Mouse (Mus musculus) CH12.LX (cell line): Measurements from ENCODE around the gene Speer4f2. TPM values are rescaled to one million over a fixed set of nuclear protein-coding genes. Genes with fewer than 3 reads are reported as not detected.

Experiments used
- DNase-seq: peaks from one replicate; pipeline ENCODE4 v3.0.0-alpha.2; 2013; ENCODE audit errors: extremely low read depth
- H3K27ac ChIP-seq: 2 replicates; pipeline ENCODE4 v1.5.1; 2012; ENCODE audit warnings: low read depth, mild to moderate bottlenecking, control low read depth, moderate library complexity; ENCODE audit not compliant: insufficient read depth
- H3K27me3 ChIP-seq: replicated peaks from 2 replicates; pipeline ENCODE3; 2012; ENCODE audit warnings: inconsistent platforms
- H3K36me3 ChIP-seq, 2 experiments: replicated peaks in 1 of 2; 2 replicates each; pipeline versions ENCODE3 to v1.6.1; 2012; ENCODE audit warnings: inconsistent platforms in 1 of 2, low read length in 1 of 2, mild to moderate bottlenecking in 1 of 2, mixed read lengths in 1 of 2, moderate library complexity in 1 of 2; ENCODE audit not compliant: control insufficient read depth in 1 of 2, insufficient read depth in 1 of 2
- H3K4me1 ChIP-seq, 2 experiments: 2 replicates each; pipeline ENCODE4 v1.6.1; 2012; ENCODE audit warnings: inconsistent platforms in 1 of 2, moderate library complexity in 1 of 2; ENCODE audit not compliant: insufficient read depth in 2 of 2, control insufficient read depth in 1 of 2
- H3K4me2 ChIP-seq: 2 replicates; pipeline ENCODE4 v1.6.1; 2012; ENCODE audit warnings: low read depth, mild to moderate bottlenecking, control low read depth; ENCODE audit not compliant: poor library complexity, insufficient read depth, severe bottlenecking
- H3K4me3 ChIP-seq, 3 experiments: fragments of 150-350 bp in 1 of 3; sonication (generic) in 1 of 3; replicated peaks in 1 of 3; 2 replicates each; pipeline versions ENCODE3 to v1.5.1; 2011 to 2012; ENCODE audit warnings: low read depth in 2 of 3, low read length in 2 of 3, mild to moderate bottlenecking in 2 of 3, moderate library complexity in 2 of 3, control low read depth in 1 of 3, improper control_type of control experiment in 1 of 3, inconsistent platforms in 1 of 3, mixed read lengths in 1 of 3; ENCODE audit not compliant: poor library complexity in 1 of 3
- H3K79me2 ChIP-seq: replicated peaks from 2 replicates; pipeline ENCODE4 v1.6.1; 2012; ENCODE audit warnings: mild to moderate bottlenecking, moderate library complexity; ENCODE audit not compliant: control insufficient read depth, poor library complexity, insufficient read depth, severe bottlenecking; ENCODE audit errors: extremely low read depth
- H3K9ac ChIP-seq: 2 replicates; pipeline ENCODE4 v1.6.1; 2012; ENCODE audit warnings: low read depth, mild to moderate bottlenecking, control low read depth, moderate library complexity; ENCODE audit not compliant: insufficient read depth
- H3K9me3 ChIP-seq: replicated peaks from 2 replicates; pipeline ENCODE3; 2012; ENCODE audit warnings: low read length, inconsistent platforms, mixed read lengths
- CHD2 ChIP-seq: IDR thresholded peaks from 2 replicates; pipeline ENCODE4 v1.6.1; 2011; ENCODE audit warnings: low read length, improper control_type of control experiment
- E2F4 ChIP-seq: IDR thresholded peaks from 2 replicates; pipeline ENCODE4 v1.6.1; 2011; ENCODE audit warnings: low read depth, low read length, improper control_type of control experiment; ENCODE audit not compliant: insufficient replicate concordance
- ELF1 ChIP-seq: IDR thresholded peaks from 2 replicates; pipeline ENCODE4 v1.6.1; 2014; ENCODE audit warnings: low read depth, mild to moderate bottlenecking, inconsistent platforms, low read length, improper control_type of control experiment
- EP300 ChIP-seq: IDR thresholded peaks from 2 replicates; pipeline ENCODE4 v1.6.1; 2011; ENCODE audit warnings: low read length, improper control_type of control experiment
- ETS1 ChIP-seq: conservative IDR thresholded peaks from 2 replicates; pipeline ENCODE4 v1.6.1; 2012; ENCODE audit warnings: low read depth, mild to moderate bottlenecking, inconsistent platforms, low read length, improper control_type of control experiment, moderate library complexity
- HCFC1 ChIP-seq: IDR thresholded peaks from 2 replicates; pipeline ENCODE4 v1.6.1; 2012; ENCODE audit warnings: low read depth, mild to moderate bottlenecking, inconsistent platforms, low read length, improper control_type of control experiment
- JUN ChIP-seq: IDR thresholded peaks from 2 replicates; pipeline ENCODE4 v1.6.1; 2011; ENCODE audit warnings: low read depth, mild to moderate bottlenecking, low read length, improper control_type of control experiment, moderate library complexity; ENCODE audit not compliant: insufficient read depth
- KAT2A ChIP-seq: IDR thresholded peaks from 2 replicates; pipeline ENCODE4 v1.6.1; 2012; ENCODE audit warnings: low read length, improper control_type of control experiment, inconsistent platforms; ENCODE audit not compliant: insufficient replicate concordance
- MAFK ChIP-seq: IDR thresholded peaks from 2 replicates; pipeline ENCODE4 v1.6.1; 2011; ENCODE audit warnings: low read length, improper control_type of control experiment; ENCODE audit not compliant: insufficient replicate concordance
- MAZ ChIP-seq: IDR thresholded peaks from 2 replicates; pipeline ENCODE4 v1.6.1; 2012; ENCODE audit warnings: low read depth, mild to moderate bottlenecking, inconsistent platforms, low read length, improper control_type of control experiment, moderate library complexity
- MXI1 ChIP-seq: IDR thresholded peaks from 2 replicates; pipeline ENCODE4 v1.6.1; 2011; ENCODE audit warnings: mild to moderate bottlenecking, low read depth, low read length, improper control_type of control experiment
- PAX5 ChIP-seq: IDR thresholded peaks from 2 replicates; pipeline ENCODE4 v1.6.1; 2012; ENCODE audit warnings: low read length, inconsistent platforms, mixed read lengths
- POLR2A ChIP-seq: IDR thresholded peaks from 2 replicates; pipeline ENCODE4 v1.6.1; 2011; ENCODE audit warnings: low read depth, mild to moderate bottlenecking, improper control_type of control experiment, low read length
- POLR2AphosphoS2 ChIP-seq: IDR thresholded peaks from 2 replicates; pipeline ENCODE4 v1.6.1; 2011; ENCODE audit warnings: low read depth, low read length, improper control_type of control experiment
- RAD21 ChIP-seq: IDR thresholded peaks from 2 replicates; pipeline ENCODE4 v1.6.1; 2011; ENCODE audit warnings: low read depth, mild to moderate bottlenecking, low read length, improper control_type of control experiment, moderate library complexity
- RCOR1 ChIP-seq: conservative IDR thresholded peaks from 2 replicates; pipeline ENCODE4 v1.6.1; 2012; ENCODE audit warnings: low read depth, mild to moderate bottlenecking, inconsistent platforms, low read length, improper control_type of control experiment
- UBTF ChIP-seq: IDR thresholded peaks from 2 replicates; pipeline ENCODE4 v1.6.1; 2012; ENCODE audit warnings: low read depth, mild to moderate bottlenecking, inconsistent platforms, low read length, improper control_type of control experiment, moderate library complexity
- USF1 ChIP-seq: IDR thresholded peaks from 2 replicates; pipeline ENCODE4 v1.6.1; 2014; ENCODE audit warnings: low read depth, mild to moderate bottlenecking, inconsistent platforms, low read length, improper control_type of control experiment
- USF2 ChIP-seq: conservative IDR thresholded peaks from 2 replicates; pipeline ENCODE4 v1.6.1; 2011; ENCODE audit warnings: low read depth, low read length, improper control_type of control experiment
- ZC3H11A ChIP-seq: IDR thresholded peaks from 2 replicates; pipeline ENCODE4 v1.6.1; 2012; ENCODE audit warnings: low read depth, mild to moderate bottlenecking, inconsistent platforms, low read length, improper control_type of control experiment
- ZKSCAN1 ChIP-seq: IDR thresholded peaks from 2 replicates; pipeline ENCODE4 v1.6.1; 2012; ENCODE audit warnings: low read depth, inconsistent platforms, low read length, improper control_type of control experiment, borderline replicate concordance
- ZNF384 ChIP-seq: IDR thresholded peaks from 2 replicates; pipeline ENCODE4 v1.6.1; 2012; ENCODE audit warnings: low read depth, low read length, improper control_type of control experiment, inconsistent platforms
- dilution Hi-C: fragments of 300-500 bp; cut with MboI; formaldehyde crosslinking; loops from 2 replicates; pipeline ENCODE4 v1.14.3; 2020; ENCODE audit warnings: low sequenced_read_pairs; ENCODE audit not compliant: extremely low pct_unique_long_range_greater_than_20kb, extremely low pct_ligation_motif_present
- in situ Hi-C: fragments of 300-500 bp; cut with MboI; formaldehyde crosslinking; loops from 3 replicates; pipeline ENCODE4 v1.14.3; 2019; ENCODE audit warnings: low sequenced_read_pairs, low pct_ligation_motif_present, low pct_unique_long_range_greater_than_20kb, mixed read lengths
- polyA plus RNA-seq: library from polyadenylated mRNA; unstranded; fragments of >175 nt; gene quantifications from 2 replicates; pipeline ENCODE4 v1.2.1, GENCODE M21; 2012; ENCODE audit warnings: low read depth; ENCODE audit not compliant: insufficient read length
- total RNA-seq, 2 experiments: library from RNA; depleted of rRNA; stranded (reverse); fragments of 300-350 nt in 1 of 2; fragments of >200 nt in 1 of 2; gene quantifications; 2 replicates each; pipeline ENCODE4 v1.2.3; 2012 to 2014

The Speer4f2 gene
- total and polyA plus RNA-seq, 3 experiments, result not detected

DNA sequence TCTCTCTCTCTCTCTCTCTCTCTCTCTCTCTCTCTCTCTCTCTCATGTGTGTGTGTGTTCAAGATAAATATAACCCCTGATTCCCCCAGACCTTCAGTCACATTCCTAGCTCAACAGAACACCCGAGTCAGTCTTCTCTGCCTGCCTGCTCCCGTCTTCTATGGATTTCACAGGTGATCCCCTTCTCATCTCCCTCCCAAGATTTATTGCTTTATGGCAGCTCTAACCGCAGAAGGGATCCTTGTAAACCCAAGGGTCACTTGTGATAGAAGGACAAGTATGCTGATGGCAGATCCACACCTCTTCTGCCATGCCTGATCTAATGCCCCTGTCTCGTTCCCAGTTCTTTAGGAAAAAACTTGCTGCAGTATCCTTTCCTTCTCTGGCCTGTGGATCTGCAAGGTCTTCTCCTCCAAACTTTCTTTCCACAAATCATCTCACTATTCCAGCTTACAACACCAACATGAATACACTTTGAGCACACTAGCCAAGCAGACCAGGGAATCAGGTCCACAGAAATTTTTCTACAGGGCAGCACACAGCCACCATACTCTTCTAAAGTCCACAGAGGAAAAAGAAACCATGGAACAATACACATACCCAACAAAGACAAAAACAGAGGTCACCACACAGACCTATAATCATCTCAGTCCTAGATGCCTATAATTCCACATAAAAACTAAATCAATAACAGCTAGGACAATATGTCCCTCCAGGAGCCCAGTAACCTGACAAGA lies 36.1 kb downstream of the Speer4f2 start:
- DNase-seq, result no peak
- dilution Hi-C loops, result no loop called here
- Histone ChIP-seq H3K27ac (no peak overlapping the region), H3K9me3 (no peaks in the 10 kb centered on the region), H3K79me2 (no peaks in the 10 kb centered on the region), H3K27me3 (no peaks in the 10 kb centered on the region), H3K4me3 (no peak overlapping the region), H3K4me1 (no peaks in the 10 kb centered on the region), H3K36me3 (no peaks in the 10 kb centered on the region), H3K9ac (no peak overlapping the region), H3K4me2 (no peak overlapping the region)
- in situ Hi-C loops, result no loop called here
- no peak for TF ChIP-seq ZKSCAN1
- no peak for TF ChIP-seq EP300
- TF ChIP-seq ELF1, result no peak
- TF ChIP-seq POLR2A, result no peak
- no peak for TF ChIP-seq RAD21
- no peak for TF ChIP-seq MXI1
- no peak for TF ChIP-seq E2F4
- TF ChIP-seq UBTF, result no peak
- TF ChIP-seq USF1, result no peak
- TF ChIP-seq MAZ, result no peak
- TF ChIP-seq PAX5, result no peak
- TF ChIP-seq JUN, result no peak
- TF ChIP-seq RCOR1, result no peak
- no peak for TF ChIP-seq KAT2A
- TF ChIP-seq HCFC1, result no peak
- no peak for TF ChIP-seq MAFK

DNA sequence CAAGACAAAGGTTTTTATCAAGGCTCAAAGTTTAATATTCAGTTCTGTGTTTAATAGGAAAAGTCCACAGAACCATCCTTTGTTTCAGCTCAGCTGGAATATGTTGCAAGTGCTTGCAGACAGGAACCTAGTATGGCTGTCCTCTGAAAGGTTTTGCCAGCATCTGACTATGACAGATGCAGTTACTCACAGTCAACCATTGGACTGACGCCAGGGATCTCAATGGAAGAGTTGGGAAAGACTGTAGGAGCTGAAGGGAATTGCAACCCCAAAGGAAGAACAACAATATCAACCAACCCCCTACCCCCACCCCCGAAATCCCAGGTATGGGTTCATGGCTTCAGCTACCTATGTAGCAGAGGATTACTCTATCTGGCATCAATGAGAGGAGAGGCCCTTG lies 44.2 kb downstream of the Speer4f2 start:
- Histone ChIP-seq H3K9me3 (no peaks in the 10 kb centered on the region), H3K27me3 (no peaks in the 10 kb centered on the region), H3K79me2 (no peaks in the 10 kb centered on the region), H3K4me3 (no peak overlapping the region), H3K36me3 (no peaks in the 10 kb centered on the region), H3K4me2 (no peak overlapping the region), H3K4me1 (peaks cover 0 to 4% of the 10 kb centered on the region in 2 experiments; a peak in 1 of 4 replicates), H3K27ac (no peak overlapping the region), H3K9ac (no peak overlapping the region)
- DNase-seq, result no peak
- in situ Hi-C loops (no loop called here), dilution Hi-C loops (no loop called here)
- TF ChIP-seq E2F4 (no peak), ZC3H11A (no peak), EP300 (no peak), RCOR1 (no peak), USF2 (no peak), POLR2A (no peak), ETS1 (no peak), MXI1 (no peak), CHD2 (no peak), KAT2A (no peak), MAZ (no peak), POLR2AphosphoS2 (no peak), ZNF384 (no peak)
